Mouse (Mus musculus): ENCODE measurements around the gene Rfx3. TPM values are rescaled to one million over a fixed set of nuclear protein-coding genes. Genes with fewer than 3 reads are reported as not detected.

Gene Rfx3
- polyA plus RNA-seq, 1 experiment from 2014 or later, result 12.5 TPM

GRCm38 (mm10) chr19:27859641-27860040, 151.3 kb downstream of the Rfx3 start:
- Histone ChIP-seq H3K27me3 (ENCODE audit: insufficient read depth, low read length) (no peaks in the 10 kb centered on the region), H3K9me3 (ENCODE audit: low read length) (no peaks in the 10 kb centered on the region), H3K9ac (replicated peaks; ENCODE audit: low read length) (no peak overlapping the region), H3K4me2 (replicated peaks; ENCODE audit: low read depth, low read length) (no peak overlapping the region), H3K4me1 (ENCODE audit: insufficient read depth, low read length) (no peaks in the 10 kb centered on the region), H3K27ac (ENCODE audit: low read length) (no peak overlapping the region), H3K36me3 (ENCODE audit: insufficient read depth, low read length) (no peaks in the 10 kb centered on the region), H3K4me3 (ENCODE audit: low read length) (no peak overlapping the region)
- ATAC-seq (ENCODE audit: low FRiP score, low TSS enrichment), result no peak

DNA sequence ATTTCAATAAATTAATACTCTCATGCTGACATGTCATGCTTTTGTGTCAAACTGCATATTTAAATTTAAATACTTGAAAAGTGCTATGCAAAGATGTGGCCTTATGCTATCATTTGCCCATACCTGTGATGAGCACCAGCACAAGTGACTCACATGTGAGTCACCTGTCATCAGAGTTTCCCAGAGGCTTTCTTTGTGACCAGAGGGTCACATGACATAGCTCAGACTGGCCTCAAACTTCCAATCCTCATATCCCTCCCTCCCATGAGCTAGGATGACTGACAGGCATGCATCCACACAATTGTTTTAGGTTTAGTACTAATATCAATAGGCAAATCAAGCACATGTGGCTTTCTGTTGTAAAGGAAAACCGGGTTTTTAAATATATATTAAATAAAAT, 162.0 kb downstream of the Rfx3 start:
- H3K4me1 ChIP-seq (ENCODE audit: insufficient read depth, low read length), result no peaks in the 10 kb centered on the region
- no peak overlapping the region for H3K9ac ChIP-seq (replicated peaks; ENCODE audit: low read length)
- H3K4me2 ChIP-seq (replicated peaks; ENCODE audit: low read depth, low read length), result no peak overlapping the region
- ATAC-seq (ENCODE audit: low FRiP score, low TSS enrichment), result no peak
- H3K4me3 ChIP-seq (ENCODE audit: low read length), result no peak overlapping the region
- H3K36me3 ChIP-seq (ENCODE audit: insufficient read depth, low read length), result 0 out of 2 replicates have a peak, but pooled peaks cover 2% of the 10 kb centered on the region
- no peak overlapping the region for H3K27ac ChIP-seq (ENCODE audit: low read length)
- no peaks in the 10 kb centered on the region for H3K9me3 ChIP-seq (ENCODE audit: low read length)
- no peaks in the 10 kb centered on the region for H3K27me3 ChIP-seq (ENCODE audit: insufficient read depth, low read length)
- 88% methylated on average over 1 of the region's 1 CpGs for WGBS

DNA sequence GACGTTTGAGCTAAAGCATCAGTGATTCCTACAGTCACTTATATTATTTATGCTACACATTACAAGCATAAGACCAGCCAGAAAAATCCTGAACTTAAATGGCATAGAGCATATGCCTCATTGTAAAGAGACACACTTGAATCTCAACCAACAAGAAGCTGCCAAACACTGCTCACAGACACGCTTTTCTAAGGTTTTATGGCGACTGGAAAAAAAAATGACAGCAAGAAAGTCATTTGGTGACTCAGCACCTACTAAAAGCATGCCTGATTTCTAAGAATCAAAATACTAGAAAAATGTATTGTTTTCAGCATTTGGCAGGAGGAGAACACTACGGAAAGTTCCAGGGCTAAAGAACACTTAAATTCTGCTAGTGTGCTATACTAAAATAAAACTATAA, 163.9 kb downstream of the Rfx3 start:
- 79% methylated on average over 4 of the region's 4 CpGs for WGBS
- no peaks in the 10 kb centered on the region for H3K9me3 ChIP-seq (ENCODE audit: low read length)
- 0 out of 2 replicates have a peak, but pooled peaks cover 2% of the 10 kb centered on the region for H3K36me3 ChIP-seq (ENCODE audit: insufficient read depth, low read length)
- H3K4me3 ChIP-seq (ENCODE audit: low read length), result no peak overlapping the region
- H3K4me1 ChIP-seq (ENCODE audit: insufficient read depth, low read length), result no peaks in the 10 kb centered on the region
- no peak overlapping the region for H3K9ac ChIP-seq (replicated peaks; ENCODE audit: low read length)
- H3K27ac ChIP-seq (ENCODE audit: low read length), result no peak overlapping the region
- H3K4me2 ChIP-seq (replicated peaks; ENCODE audit: low read depth, low read length), result no peak overlapping the region
- no peaks in the 10 kb centered on the region for H3K27me3 ChIP-seq (ENCODE audit: insufficient read depth, low read length)
- no peak for ATAC-seq (ENCODE audit: low FRiP score, low TSS enrichment)

- Histone ChIP-seq H3K4me3 (ENCODE audit: low read length) (no peak overlapping the region), H3K9me3 (ENCODE audit: low read length) (no peaks in the 10 kb centered on the region), H3K27ac (ENCODE audit: low read length) (no peak overlapping the region), H3K4me2 (replicated peaks; ENCODE audit: low read depth, low read length) (no peak overlapping the region), H3K9ac (replicated peaks; ENCODE audit: low read length) (no peak overlapping the region), H3K27me3 (ENCODE audit: insufficient read depth, low read length) (no peaks in the 10 kb centered on the region), H3K36me3 (ENCODE audit: insufficient read depth, low read length) (no peaks in the 10 kb centered on the region), H3K4me1 (ENCODE audit: insufficient read depth, low read length) (no peaks in the 10 kb centered on the region)
- no peak for ATAC-seq (ENCODE audit: low FRiP score, low TSS enrichment)
- WGBS, result 61% methylated on average over 3 of the region's 3 CpGs
Observed at GRCm38 (mm10) chr19:27838635-27839034, 172.3 kb downstream of the Rfx3 start.

- Histone ChIP-seq H3K4me2 (replicated peaks; ENCODE audit: low read depth, low read length) (no peak overlapping the region), H3K4me3 (ENCODE audit: low read length) (no peak overlapping the region), H3K4me1 (ENCODE audit: insufficient read depth, low read length) (no peaks in the 10 kb centered on the region), H3K27me3 (ENCODE audit: insufficient read depth, low read length) (no peaks in the 10 kb centered on the region), H3K9me3 (ENCODE audit: low read length) (no peaks in the 10 kb centered on the region), H3K27ac (ENCODE audit: low read length) (no peak overlapping the region), H3K36me3 (ENCODE audit: insufficient read depth, low read length) (no peaks in the 10 kb centered on the region), H3K9ac (replicated peaks; ENCODE audit: low read length) (no peak overlapping the region)
- WGBS, result 70% methylated on average over 4 of the region's 4 CpGs
- no peak for ATAC-seq (ENCODE audit: low FRiP score, low TSS enrichment)
Observed at GRCm38 (mm10) chr19:27838041-27838440, 172.9 kb downstream of the Rfx3 start.

GRCm38 (mm10) chr19:27832448-27832847, 178.5 kb downstream of the Rfx3 start:
- Histone ChIP-seq H3K9ac (replicated peaks; ENCODE audit: low read length) (no peak overlapping the region), H3K36me3 (ENCODE audit: insufficient read depth, low read length) (0 out of 2 replicates have a peak, but pooled peaks cover 3% of the 10 kb centered on the region), H3K27me3 (ENCODE audit: insufficient read depth, low read length) (no peaks in the 10 kb centered on the region), H3K4me3 (ENCODE audit: low read length) (no peak overlapping the region), H3K4me2 (replicated peaks; ENCODE audit: low read depth, low read length) (no peak overlapping the region), H3K27ac (ENCODE audit: low read length) (no peak overlapping the region), H3K9me3 (ENCODE audit: low read length) (no peaks in the 10 kb centered on the region), H3K4me1 (ENCODE audit: insufficient read depth, low read length) (no peaks in the 10 kb centered on the region)
- WGBS, result 83% methylated on average over 1 of the region's 1 CpGs
- ATAC-seq (ENCODE audit: low FRiP score, low TSS enrichment), result no peak

DNA sequence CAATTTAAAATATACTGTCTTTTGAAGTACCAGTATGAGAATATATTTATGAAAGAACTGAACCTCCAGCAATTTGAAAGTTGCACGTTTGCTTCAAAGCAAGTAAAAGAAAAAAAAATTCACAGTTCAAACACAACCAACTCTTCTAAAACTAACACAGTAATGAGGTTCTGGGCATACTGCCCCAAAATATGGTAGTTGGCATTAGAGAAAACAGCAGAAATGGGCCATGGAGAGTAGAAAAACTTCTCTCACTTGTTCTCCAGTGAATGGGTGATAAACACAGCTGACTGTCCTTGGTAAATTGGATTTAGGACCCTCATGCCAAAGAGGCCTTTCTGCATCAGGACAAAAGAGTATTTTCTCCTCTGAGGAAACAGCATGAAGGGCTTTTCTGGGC, 182.7 kb downstream of the Rfx3 start:
- Histone ChIP-seq H3K9ac (replicated peaks; ENCODE audit: low read length) (no peak overlapping the region), H3K36me3 (ENCODE audit: insufficient read depth, low read length) (peaks cover 7% of the 10 kb centered on the region; the same call in 1 of the 2 replicates), H3K27me3 (ENCODE audit: insufficient read depth, low read length) (no peaks in the 10 kb centered on the region), H3K4me2 (replicated peaks; ENCODE audit: low read depth, low read length) (no peak overlapping the region), H3K9me3 (ENCODE audit: low read length) (no peaks in the 10 kb centered on the region), H3K4me3 (ENCODE audit: low read length) (no peak overlapping the region), H3K27ac (ENCODE audit: low read length) (no peak overlapping the region), H3K4me1 (ENCODE audit: insufficient read depth, low read length) (no peaks in the 10 kb centered on the region)
- no peak for ATAC-seq (ENCODE audit: low FRiP score, low TSS enrichment)
- 78% methylated on average over 1 of the region's 1 CpGs for WGBS

GRCm38 (mm10) chr19:27817661-27818060, 193.3 kb downstream of the Rfx3 start:
- Histone ChIP-seq H3K27ac (ENCODE audit: low read length) (no peak overlapping the region), H3K9me3 (ENCODE audit: low read length) (peaks cover 2% of the 10 kb centered on the region; the same call in 1 of the 2 replicates), H3K36me3 (ENCODE audit: insufficient read depth, low read length) (peaks cover 3% of the 10 kb centered on the region; the same call in 1 of the 2 replicates), H3K4me2 (replicated peaks; ENCODE audit: low read depth, low read length) (no peak overlapping the region), H3K27me3 (ENCODE audit: insufficient read depth, low read length) (no peaks in the 10 kb centered on the region), H3K9ac (replicated peaks; ENCODE audit: low read length) (no peak overlapping the region), H3K4me3 (ENCODE audit: low read length) (no peak overlapping the region), H3K4me1 (ENCODE audit: insufficient read depth, low read length) (no peaks in the 10 kb centered on the region)
- ATAC-seq (ENCODE audit: low FRiP score, low TSS enrichment), result no peak

DNA sequence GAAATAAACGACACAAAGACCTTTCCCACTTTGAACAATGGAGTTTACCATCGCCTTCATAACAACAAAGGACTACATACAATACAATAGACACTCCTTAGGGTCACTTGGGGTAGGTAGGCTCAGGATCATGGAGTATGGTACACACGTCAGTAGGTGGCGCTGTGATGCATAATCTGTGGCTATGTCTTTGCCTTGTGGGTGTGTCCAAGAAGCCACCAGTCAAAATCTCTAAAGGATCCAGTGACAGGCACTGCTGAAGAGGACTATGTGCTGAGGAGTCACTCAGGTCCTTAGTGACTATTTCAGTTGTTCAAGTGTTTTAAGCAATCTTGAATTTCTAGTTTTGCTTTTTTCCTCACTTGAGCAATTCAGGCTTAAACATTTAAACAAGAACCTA, 230.9 kb downstream of the Rfx3 start:
- no peak for ATAC-seq (ENCODE audit: low FRiP score, low TSS enrichment)
- Histone ChIP-seq H3K9me3 (ENCODE audit: low read length) (no peaks in the 10 kb centered on the region), H3K27ac (ENCODE audit: low read length) (no peak overlapping the region), H3K4me2 (replicated peaks; ENCODE audit: low read depth, low read length) (no peak overlapping the region), H3K27me3 (ENCODE audit: insufficient read depth, low read length) (no peaks in the 10 kb centered on the region), H3K36me3 (ENCODE audit: insufficient read depth, low read length) (peaks cover 5% of the 10 kb centered on the region; the same call in 1 of the 2 replicates), H3K4me1 (ENCODE audit: insufficient read depth, low read length) (no peaks in the 10 kb centered on the region), H3K9ac (replicated peaks; ENCODE audit: low read length) (no peak overlapping the region), H3K4me3 (ENCODE audit: low read length) (no peak overlapping the region)
- WGBS, result 73% methylated on average over 4 of the region's 4 CpGs

- Histone ChIP-seq H3K4me2 (replicated peaks; ENCODE audit: low read depth, low read length) (no peak overlapping the region), H3K9ac (replicated peaks; ENCODE audit: low read length) (no peak overlapping the region), H3K27me3 (ENCODE audit: insufficient read depth, low read length) (no peaks in the 10 kb centered on the region), H3K9me3 (ENCODE audit: low read length) (no peaks in the 10 kb centered on the region), H3K4me1 (ENCODE audit: insufficient read depth, low read length) (no peaks in the 10 kb centered on the region), H3K27ac (ENCODE audit: low read length) (no peak overlapping the region), H3K36me3 (ENCODE audit: insufficient read depth, low read length) (0 out of 2 replicates have a peak, but pooled peaks cover 5% of the 10 kb centered on the region), H3K4me3 (ENCODE audit: low read length) (no peak overlapping the region)
- no peak for ATAC-seq (ENCODE audit: low FRiP score, low TSS enrichment)
- 82% methylated on average over 8 of the region's 8 CpGs for WGBS
Observed at GRCm38 (mm10) chr19:27770716-27771265, 240.2 kb downstream of the Rfx3 start.
